Mouse (Mus musculus) urinary bladder, postnatal 10 days (tissue): ENCODE measurements at regions not wholly inside any gene's neighbourhood (a gene's known extent, or its start where the extent isn't known, plus 50 kb on each side); places are given as distances from the start of the nearest gene placed in this dataset.

Experiments
- DNase-seq: peaks from one replicate; pipeline ENCODE4 v3.0.0; 2022; ENCODE audit warnings: low spot score

DNA sequence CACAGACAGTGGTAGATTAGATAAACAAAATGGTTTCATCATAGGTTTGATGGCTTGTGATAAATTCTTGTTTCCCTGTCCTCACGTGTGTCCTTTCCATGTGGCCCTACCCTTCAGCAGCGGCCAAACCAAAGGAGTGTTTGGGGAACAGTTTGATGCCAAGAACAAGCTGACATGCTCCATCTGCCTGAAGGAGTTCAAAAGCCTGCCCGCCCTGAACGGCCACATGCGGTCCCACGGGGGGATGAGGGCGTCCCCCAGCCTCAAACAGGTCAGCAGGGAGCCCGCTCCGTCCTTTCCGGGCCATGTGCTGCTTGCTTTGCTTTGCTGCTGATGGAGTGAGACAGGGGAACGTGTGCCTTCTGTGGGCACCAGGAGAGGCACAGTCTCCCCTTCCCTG, 51.0 kb upstream of the Mrps10 start:
- no peak for DNase-seq

GRCm38 (mm10) chr17:47313162-47313561, 55.5 kb upstream of the Mrps10 start:
- no peak for DNase-seq

GRCm38 (mm10) chr17:47311272-47311671, 57.4 kb upstream of the Mrps10 start:
- no peak for DNase-seq

GRCm38 (mm10) chr17:47306027-47306761, 62.5 kb upstream of the Mrps10 start:
- no peak for DNase-seq

- no peak for DNase-seq
These were observed 64.1 kb upstream of the Mrps10 start for GRCm38 (mm10) chr17:47304463-47305199.

- no peak for DNase-seq
These were observed 65.1 kb upstream of the Mrps10 start for GRCm38 (mm10) chr17:47303600-47303999.

DNA sequence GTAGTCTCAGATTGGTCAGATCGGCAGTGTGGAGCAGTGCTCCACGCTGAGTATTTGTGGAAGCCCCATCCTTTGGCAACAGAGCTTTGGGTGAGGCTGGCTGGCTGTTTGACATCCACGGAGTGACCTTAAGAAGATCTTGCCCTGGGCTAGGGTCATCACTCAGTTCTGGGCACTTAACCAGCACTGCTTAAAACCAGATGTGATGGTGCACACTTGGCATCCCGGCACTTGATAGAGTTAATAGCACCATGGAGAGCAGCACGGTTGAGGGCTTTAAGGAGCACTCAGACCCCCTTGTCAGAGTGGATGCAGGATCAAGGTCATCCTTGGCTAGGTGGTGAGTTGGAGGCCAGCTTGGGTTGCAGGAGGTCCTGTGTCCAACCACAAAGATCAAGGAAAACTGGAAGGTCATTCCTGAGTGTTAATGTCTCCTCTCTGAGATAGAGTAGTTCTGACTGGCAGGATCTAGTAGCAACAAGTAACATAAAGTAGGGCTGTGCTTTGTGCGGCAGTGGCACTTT, 70.2 kb upstream of the Mrps10 start:
- no peak for DNase-seq

DNA sequence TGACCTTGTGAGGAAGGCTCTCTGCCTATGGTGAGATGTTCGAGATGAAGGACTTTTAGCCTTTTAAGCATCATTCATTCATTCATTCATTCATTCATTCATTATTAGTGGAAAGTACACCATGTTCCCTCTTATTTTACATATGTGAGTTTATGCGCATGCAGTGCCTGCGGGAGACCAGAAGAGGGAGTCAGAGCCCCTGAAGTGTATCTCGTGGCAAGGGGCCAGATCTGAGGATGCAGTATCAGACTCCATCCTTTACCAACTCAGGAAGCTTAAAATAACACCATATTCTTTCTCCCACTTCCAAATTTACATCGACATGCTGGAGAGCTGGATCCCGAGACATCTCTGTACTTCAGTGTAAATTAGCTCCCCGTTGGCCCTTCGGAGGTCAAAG, 70.7 kb upstream of the Mrps10 start:
- no peak for DNase-seq

DNA sequence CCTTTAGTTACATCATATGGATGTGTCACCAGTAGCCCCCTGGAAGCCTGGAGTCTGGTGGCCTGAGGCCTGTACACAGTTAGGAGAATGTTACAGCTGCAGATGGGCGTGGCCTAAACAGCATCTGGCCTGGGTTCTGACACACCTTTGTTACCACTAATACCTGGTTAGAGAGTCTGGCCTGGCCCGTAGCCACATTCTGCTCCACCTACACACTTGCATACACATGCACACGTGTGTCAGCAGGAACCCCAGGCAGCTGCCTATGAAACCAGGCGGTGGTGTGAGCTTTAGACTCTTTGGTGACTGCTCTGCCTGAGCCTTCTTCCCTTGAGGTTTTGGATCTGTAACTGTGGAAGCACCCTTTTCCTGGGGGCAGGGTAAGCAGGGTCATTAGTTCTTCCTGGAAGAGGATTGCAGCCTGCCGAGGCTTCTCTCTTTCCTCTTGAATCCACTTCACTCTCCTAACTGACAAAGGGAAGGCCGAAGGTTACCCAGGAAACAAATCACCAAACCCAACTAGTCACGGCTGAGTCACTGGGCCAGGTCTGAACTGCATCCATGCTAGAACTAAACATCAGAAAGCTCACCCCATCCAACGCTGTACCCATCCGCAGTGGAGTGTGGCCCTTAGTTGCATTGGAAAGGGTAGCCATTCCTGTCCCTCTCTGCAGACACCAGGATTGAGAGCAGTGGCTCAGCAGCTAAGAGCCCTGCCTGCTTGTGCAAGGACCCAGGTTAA, 71.8 kb upstream of the Mrps10 start:
- no peak for DNase-seq

DNA sequence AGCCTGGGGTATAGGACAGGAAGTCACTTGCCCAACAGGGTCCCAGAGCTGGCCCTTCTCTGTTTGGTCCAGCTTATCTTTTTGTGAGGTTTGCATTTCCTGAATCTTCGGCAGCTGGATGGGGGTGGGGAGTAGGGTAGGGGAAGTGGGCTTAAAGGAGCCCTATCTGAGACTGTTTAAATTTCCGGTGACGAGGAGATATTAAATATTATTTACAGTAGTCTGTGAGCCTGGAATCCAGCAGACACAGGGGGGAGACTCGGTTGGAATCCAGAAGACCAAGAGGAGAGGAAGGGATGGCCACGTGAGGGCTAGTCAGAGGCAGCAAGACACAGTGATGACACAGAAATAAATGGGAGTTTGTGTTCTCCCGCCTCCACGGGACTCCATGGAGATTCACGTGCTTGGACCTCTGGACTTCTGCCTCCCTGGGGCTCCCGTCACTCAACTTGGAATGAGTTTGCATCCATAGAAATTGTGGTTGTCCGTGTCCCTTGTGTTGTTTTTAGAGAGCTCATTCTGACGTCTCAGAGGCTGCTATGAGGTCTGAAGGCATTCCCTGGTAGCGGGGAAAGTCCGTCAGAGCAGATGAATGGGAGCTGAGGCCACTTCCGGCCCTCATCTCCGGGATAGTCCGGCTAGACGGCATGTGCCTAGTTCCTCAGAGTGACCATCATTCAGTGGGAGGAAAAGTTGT, 73.2 kb upstream of the Mrps10 start:
- DNase-seq, result no peak

- DNase-seq, result no peak
These were observed 74.6 kb upstream of the Mrps10 start for GRCm38 (mm10) chr17:47294091-47294534.

GRCm38 (mm10) chr17:47293178-47293577, 75.5 kb upstream of the Mrps10 start:
- no peak for DNase-seq

DNA sequence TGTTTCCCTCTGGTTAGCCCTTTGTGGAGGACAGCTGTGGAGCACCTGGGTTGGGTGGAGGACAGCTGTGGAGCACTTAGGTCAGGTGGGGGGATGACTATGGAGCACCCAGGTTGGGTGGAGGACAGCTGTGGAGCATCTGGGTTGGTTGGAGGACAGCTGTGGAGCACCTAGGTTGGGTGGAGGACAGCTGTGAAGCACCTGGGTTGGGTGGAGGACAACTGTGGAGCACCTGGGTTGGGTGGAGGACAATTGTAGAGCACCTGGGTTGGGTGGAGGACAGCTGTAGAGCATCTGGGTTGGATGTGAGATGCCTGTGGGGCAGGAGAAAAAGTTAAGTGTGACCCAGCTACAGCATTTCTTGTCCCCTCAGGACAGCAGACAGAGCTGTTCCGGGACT, 77.1 kb upstream of the Mrps10 start:
- DNase-seq, result no peak

DNA sequence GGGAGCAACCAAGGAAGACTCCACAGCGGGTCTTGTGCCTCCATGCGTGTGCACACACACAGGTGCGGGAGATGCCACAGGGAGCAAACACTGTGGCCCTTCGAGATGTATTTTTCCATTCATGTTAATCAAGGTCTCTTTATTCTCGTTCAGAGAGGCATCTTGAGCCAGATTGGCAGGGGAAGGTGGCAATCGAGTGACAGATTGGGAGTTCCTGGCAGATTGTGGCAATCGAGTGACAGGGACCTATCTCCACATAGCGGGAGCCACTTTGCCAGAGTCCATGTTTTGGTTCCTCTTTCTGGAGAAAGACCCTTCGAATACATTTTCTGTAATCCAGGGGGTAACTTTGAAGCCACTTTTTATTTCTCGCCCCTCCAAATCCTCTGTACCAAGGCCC, 83.1 kb upstream of the Mrps10 start:
- DNase-seq, result no peak

GRCm38 (mm10) chr17:47284236-47284635, 84.5 kb upstream of the Mrps10 start:
- no peak for DNase-seq

- DNase-seq, result no peak
These were observed 85.5 kb upstream of the Mrps10 start for GRCm38 (mm10) chr17:47283158-47283557.

DNA sequence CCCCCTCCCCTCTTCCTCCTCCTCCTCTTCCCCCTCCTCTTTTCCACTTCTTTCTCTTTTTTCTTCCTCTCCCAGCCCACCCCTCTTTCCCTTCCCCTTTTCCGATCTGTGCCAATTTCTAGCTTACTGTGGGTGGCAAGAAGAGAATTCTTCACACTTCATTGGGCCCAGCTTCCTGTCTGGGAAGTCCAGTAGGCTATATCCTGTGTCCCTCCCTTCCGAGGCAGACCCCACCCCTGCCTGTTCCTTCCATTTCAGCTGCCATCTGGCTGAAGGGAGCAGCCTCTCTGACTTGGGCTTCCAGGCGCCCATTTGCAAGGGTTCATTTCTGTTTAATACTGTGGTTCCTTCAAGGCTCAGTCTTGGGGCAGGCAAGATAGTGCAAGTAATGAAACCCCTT, 86.2 kb upstream of the Mrps10 start:
- no peak for DNase-seq

DNA sequence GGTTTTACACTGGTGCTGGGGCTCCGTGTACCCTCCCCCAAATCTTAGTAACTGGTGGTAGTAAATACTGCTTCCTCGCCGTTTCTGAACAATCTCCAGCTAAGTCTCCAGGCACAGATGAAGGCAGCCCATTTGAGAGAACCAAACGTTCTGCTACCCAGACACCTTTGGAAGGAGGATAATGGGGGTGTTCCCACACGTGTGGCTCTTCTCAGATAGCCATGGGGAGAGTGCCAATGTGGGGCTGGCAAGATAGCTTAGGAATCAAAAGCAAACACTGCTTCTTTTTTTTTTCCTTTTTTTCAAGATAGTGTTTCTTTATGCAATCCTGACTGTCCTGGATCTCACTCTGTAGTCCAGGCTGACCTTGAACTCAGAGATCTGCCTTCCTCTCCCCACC, 90.8 kb upstream of the Mrps10 start:
- no peak for DNase-seq

GRCm38 (mm10) chr17:47276639-47277038, 92.0 kb upstream of the Mrps10 start:
- DNase-seq, result no peak

GRCm38 (mm10) chr17:47275796-47276311, 92.8 kb upstream of the Mrps10 start:
- DNase-seq, result no peak

DNA sequence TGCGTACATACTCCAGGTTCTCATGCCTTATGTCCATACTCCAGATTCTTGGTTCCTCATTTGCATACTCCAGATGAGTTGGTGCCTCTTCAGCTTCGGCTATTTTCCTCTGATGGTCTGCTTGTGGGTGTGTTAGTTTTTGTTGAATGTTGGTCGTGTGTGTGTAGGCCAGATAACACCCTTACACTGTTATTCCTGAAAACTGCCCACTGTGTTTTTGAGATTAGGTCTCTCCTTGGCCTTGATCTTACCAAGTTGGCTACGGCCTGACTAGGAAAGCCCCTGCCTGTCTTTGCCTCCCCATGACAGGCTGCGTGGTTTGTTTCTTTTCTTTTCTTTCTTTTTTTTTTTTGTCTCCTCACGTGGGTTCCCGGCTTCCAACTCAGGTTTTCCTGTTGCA, 95.4 kb upstream of the Mrps10 start:
- no peak for DNase-seq
